Mouse (Mus musculus): Measurements from ENCODE around the gene Iqcf1. TPM values are rescaled to one million over a fixed set of nuclear protein-coding genes. Genes with fewer than 3 reads are reported as not detected.
A peak's percentile ranks its signal among the peaks of the same experiment; 100 is the strongest.

The Iqcf1 gene
- polyA plus RNA-seq, 1 experiment from 2014 or later: not detected

- ATAC-seq (ENCODE audit: low FRiP score, low TSS enrichment) (no peak), DNase-seq (no peak)
- peaks cover 36% of the 10 kb centered on the region for H3K4me1 ChIP-seq (ENCODE audit: control insufficient read depth, insufficient read depth, low read length)
- H3K27ac ChIP-seq (replicated peaks; ENCODE audit: low read depth, low read length): no peak overlapping the region
- H3K9me3 ChIP-seq (ENCODE audit: control insufficient read depth, low read length): no peaks in the 10 kb centered on the region
- no peak overlapping the region for H3K4me2 ChIP-seq (ENCODE audit: low read length)
- no peak overlapping the region for H3K4me3 ChIP-seq (replicated peaks; ENCODE audit: low read depth, low read length)
- no peak overlapping the region for H3K9ac ChIP-seq (replicated peaks; ENCODE audit: low read length)
- 90% methylated on average over 12 of the region's 12 CpGs for WGBS
- H3K27me3 ChIP-seq (ENCODE audit: control insufficient read depth, insufficient read depth, low read length): no peaks in the 10 kb centered on the region
- H3K36me3 ChIP-seq (ENCODE audit: control insufficient read depth, insufficient read depth, low read length): peaks cover 53% of the 10 kb centered on the region
These were observed 37.4 kb upstream of the Iqcf1 start for GRCm38 (mm10) chr9:106462430-106462800.

GRCm38 (mm10) chr9:106463122-106464063 lies 36.4 kb upstream of the Iqcf1 start:
- no peaks in the 10 kb centered on the region for H3K9me3 ChIP-seq (ENCODE audit: control insufficient read depth, low read length)
- DNase-seq (no peak), ATAC-seq (ENCODE audit: low FRiP score, low TSS enrichment) (no peak)
- peaks cover 52% of the 10 kb centered on the region for H3K36me3 ChIP-seq (ENCODE audit: control insufficient read depth, insufficient read depth, low read length)
- H3K4me3 ChIP-seq (replicated peaks; ENCODE audit: low read depth, low read length): no peak overlapping the region
- H3K4me2 ChIP-seq (ENCODE audit: low read length): no peak overlapping the region
- H3K27ac ChIP-seq (replicated peaks; ENCODE audit: low read depth, low read length): no peak overlapping the region; the same call in 1 of the 2 replicates
- no peak overlapping the region for H3K9ac ChIP-seq (replicated peaks; ENCODE audit: low read length)
- H3K27me3 ChIP-seq (ENCODE audit: control insufficient read depth, insufficient read depth, low read length): no peaks in the 10 kb centered on the region
- 81% methylated on average over 21 of the region's 21 CpGs for WGBS
- peaks cover 26% of the 10 kb centered on the region for H3K4me1 ChIP-seq (ENCODE audit: control insufficient read depth, insufficient read depth, low read length)

DNA sequence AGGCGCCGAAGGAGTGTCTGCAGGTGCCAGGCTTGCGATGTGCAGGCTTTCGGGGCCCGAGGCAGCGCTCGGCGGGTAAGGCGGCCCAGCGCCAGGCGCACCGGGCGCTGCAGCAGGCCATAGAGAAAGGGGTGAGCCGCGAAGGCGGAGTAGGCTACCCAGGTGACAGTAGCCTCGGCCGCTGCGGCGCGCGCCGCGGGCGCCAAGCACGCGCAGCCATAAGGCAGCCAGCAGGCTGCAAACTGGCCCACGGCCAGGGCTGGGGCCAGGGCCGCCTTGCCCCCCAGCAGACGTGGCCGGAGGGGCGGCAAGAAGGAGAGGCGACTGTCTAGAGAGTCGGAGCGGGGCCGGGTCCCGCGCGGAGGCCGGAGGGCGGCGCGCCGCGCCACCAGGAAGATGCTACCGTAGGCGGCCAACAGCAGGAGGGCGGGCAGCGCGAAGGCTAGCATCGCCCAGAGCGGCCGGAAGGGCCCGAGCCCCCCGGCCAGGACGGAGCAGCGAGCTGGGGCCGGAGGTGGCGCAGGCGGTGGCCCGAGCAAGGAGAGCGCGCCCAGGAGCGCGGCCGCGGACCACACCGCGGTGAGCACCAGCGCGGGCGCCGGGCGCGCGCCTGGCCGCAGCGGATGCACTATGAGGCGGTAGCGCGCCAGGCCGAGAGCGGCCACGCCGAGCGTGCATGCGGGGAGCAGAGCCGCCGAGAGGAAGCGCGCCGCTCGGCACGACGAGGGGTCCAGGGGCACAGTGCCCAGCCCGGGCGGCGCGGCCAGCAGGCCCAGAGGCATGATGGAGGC lies 34.8 kb upstream of the Iqcf1 start:
- 2% methylated on average over 96 of the region's 99 CpGs for WGBS
- H3K4me1 ChIP-seq (ENCODE audit: control insufficient read depth, insufficient read depth, low read length): peaks cover 22% of the 10 kb centered on the region
- peak overlapping the region; percentile 85 for H3K27ac ChIP-seq (replicated peaks; ENCODE audit: low read depth, low read length)
- no peaks in the 10 kb centered on the region for H3K27me3 ChIP-seq (ENCODE audit: control insufficient read depth, insufficient read depth, low read length)
- peak overlapping the region; percentile 42 for H3K4me3 ChIP-seq (replicated peaks; ENCODE audit: low read depth, low read length)
- ATAC-seq (ENCODE audit: low FRiP score, low TSS enrichment): peak; percentile 74
- H3K36me3 ChIP-seq (ENCODE audit: control insufficient read depth, insufficient read depth, low read length): peaks cover 44% of the 10 kb centered on the region
- H3K9me3 ChIP-seq (ENCODE audit: control insufficient read depth, low read length): no peaks in the 10 kb centered on the region
- H3K9ac ChIP-seq (replicated peaks; ENCODE audit: low read length): peak overlapping the region; percentile 85
- DNase-seq: peak; percentile 93
- peak overlapping the region; percentile 92 for H3K4me2 ChIP-seq (ENCODE audit: low read length)

DNA sequence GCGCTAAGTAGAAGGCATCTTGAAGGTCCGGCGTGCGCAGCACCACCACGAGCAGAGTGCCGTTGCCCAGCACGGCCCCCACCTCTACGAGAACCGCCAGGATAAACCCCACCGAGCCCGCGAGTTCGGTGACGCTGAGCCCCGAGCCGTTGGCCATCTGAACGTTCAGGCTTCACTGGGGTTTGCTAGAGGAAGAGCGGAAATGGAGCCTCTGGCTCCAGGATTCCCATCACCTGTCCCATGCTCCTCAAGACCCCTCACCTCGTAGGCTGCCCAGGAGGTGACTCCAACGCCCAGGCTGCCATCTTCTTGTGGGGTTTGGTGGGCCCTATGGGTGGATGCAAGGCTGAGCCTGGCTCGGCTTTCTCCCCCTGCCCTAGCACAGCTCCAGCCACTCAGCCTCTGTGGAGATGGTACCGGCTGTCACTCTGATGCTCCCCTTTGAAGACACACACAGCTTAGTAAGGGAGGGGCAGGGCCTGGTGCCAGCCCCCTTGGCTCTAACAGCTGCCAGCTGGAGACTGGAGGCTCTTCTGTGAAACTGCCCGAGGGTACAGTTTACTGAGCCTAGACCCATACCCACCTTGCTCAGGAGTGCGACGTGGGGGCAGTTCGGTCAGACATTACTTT lies 34.1 kb upstream of the Iqcf1 start, which contains the start of gene Gpr62:
Gpr62 (minus strand) TSS at position 368 of the 630 bp plus-strand sequence.
- H3K36me3 ChIP-seq (ENCODE audit: control insufficient read depth, insufficient read depth, low read length): peaks cover 37% of the 10 kb centered on the region
- 26% methylated on average over 26 of the region's 26 CpGs for WGBS
- H3K9ac ChIP-seq (replicated peaks; ENCODE audit: low read length): peak within 1 kb of the TSS; percentile 85
- H3K27me3 ChIP-seq (ENCODE audit: control insufficient read depth, insufficient read depth, low read length): no peaks in the 10 kb centered on the region
- DNase-seq (peak; percentile 62), ATAC-seq (ENCODE audit: low FRiP score, low TSS enrichment) (peak; percentile 49; the same call in 1 of the 2 replicates)
- H3K9me3 ChIP-seq (ENCODE audit: control insufficient read depth, low read length): no peaks in the 10 kb centered on the region
- H3K4me1 ChIP-seq (ENCODE audit: control insufficient read depth, insufficient read depth, low read length): peaks cover 20% of the 10 kb centered on the region
- H3K4me3 ChIP-seq (replicated peaks; ENCODE audit: low read depth, low read length): peak within 1 kb of the TSS; percentile 42
- peak within 1 kb of the TSS; percentile 92 for H3K4me2 ChIP-seq (ENCODE audit: low read length)
- H3K27ac ChIP-seq (replicated peaks; ENCODE audit: low read depth, low read length): peak within 1 kb of the TSS; percentile 85

DNA sequence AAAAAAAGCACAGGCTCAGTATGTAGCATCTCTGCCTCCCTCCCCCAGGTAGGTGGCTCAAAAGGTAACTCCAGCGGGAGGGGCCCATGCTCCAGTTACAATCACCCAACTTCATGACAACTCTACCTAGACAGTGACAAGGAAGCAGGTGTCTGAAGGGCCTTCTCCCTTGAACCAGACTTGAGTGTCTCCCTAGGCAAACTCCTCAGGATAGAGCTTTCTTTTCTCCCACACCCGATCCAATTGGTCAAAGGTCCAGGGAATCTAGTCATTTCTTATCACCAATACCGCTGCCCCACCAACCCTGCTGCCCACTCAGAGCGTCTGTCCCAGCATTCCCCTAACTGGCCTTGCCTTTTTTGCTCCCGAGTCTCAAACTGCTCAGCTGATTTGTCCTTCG lies 33.0 kb upstream of the Iqcf1 start:
- DNase-seq (no peak), ATAC-seq (ENCODE audit: low FRiP score, low TSS enrichment) (no peak)
- 93% methylated on average over 6 of the region's 6 CpGs for WGBS
- Histone ChIP-seq H3K4me3 (replicated peaks; ENCODE audit: low read depth, low read length) (no peak overlapping the region), H3K27me3 (ENCODE audit: control insufficient read depth, insufficient read depth, low read length) (no peaks in the 10 kb centered on the region), H3K4me1 (ENCODE audit: control insufficient read depth, insufficient read depth, low read length) (peaks cover 20% of the 10 kb centered on the region), H3K9ac (replicated peaks; ENCODE audit: low read length) (no peak overlapping the region), H3K27ac (replicated peaks; ENCODE audit: low read depth, low read length) (no peak overlapping the region), H3K4me2 (ENCODE audit: low read length) (no peak overlapping the region), H3K36me3 (ENCODE audit: control insufficient read depth, insufficient read depth, low read length) (peaks cover 28% of the 10 kb centered on the region), H3K9me3 (ENCODE audit: control insufficient read depth, low read length) (no peaks in the 10 kb centered on the region)

- no peaks in the 10 kb centered on the region for H3K27me3 ChIP-seq (ENCODE audit: control insufficient read depth, insufficient read depth, low read length)
- H3K27ac ChIP-seq (replicated peaks; ENCODE audit: low read depth, low read length): no peak overlapping the region
- ATAC-seq (ENCODE audit: low FRiP score, low TSS enrichment): no peak
- WGBS: 90% methylated on average over 7 of the region's 7 CpGs
- no peaks in the 10 kb centered on the region for H3K9me3 ChIP-seq (ENCODE audit: control insufficient read depth, low read length)
- H3K4me1 ChIP-seq (ENCODE audit: control insufficient read depth, insufficient read depth, low read length): peaks cover 20% of the 10 kb centered on the region
- no peak overlapping the region for H3K4me2 ChIP-seq (ENCODE audit: low read length)
- no peak overlapping the region for H3K4me3 ChIP-seq (replicated peaks; ENCODE audit: low read depth, low read length)
- H3K9ac ChIP-seq (replicated peaks; ENCODE audit: low read length): no peak overlapping the region
- peaks cover 18% of the 10 kb centered on the region for H3K36me3 ChIP-seq (ENCODE audit: control insufficient read depth, insufficient read depth, low read length)
- DNase-seq: no peak
These were observed 32.0 kb upstream of the Iqcf1 start for GRCm38 (mm10) chr9:106467746-106468145.

GRCm38 (mm10) chr9:106469317-106469716 lies 30.4 kb upstream of the Iqcf1 start:
- no peak overlapping the region for H3K4me2 ChIP-seq (ENCODE audit: low read length)
- WGBS: 83% methylated on average over 6 of the region's 6 CpGs
- H3K36me3 ChIP-seq (ENCODE audit: control insufficient read depth, insufficient read depth, low read length): peaks cover 3% of the 10 kb centered on the region
- H3K9ac ChIP-seq (replicated peaks; ENCODE audit: low read length): no peak overlapping the region
- H3K27ac ChIP-seq (replicated peaks; ENCODE audit: low read depth, low read length): no peak overlapping the region
- no peak for ATAC-seq (ENCODE audit: low FRiP score, low TSS enrichment)
- H3K4me3 ChIP-seq (replicated peaks; ENCODE audit: low read depth, low read length): no peak overlapping the region
- H3K27me3 ChIP-seq (ENCODE audit: control insufficient read depth, insufficient read depth, low read length): no peaks in the 10 kb centered on the region
- DNase-seq: no peak
- no peaks in the 10 kb centered on the region for H3K9me3 ChIP-seq (ENCODE audit: control insufficient read depth, low read length)
- peaks cover 22% of the 10 kb centered on the region for H3K4me1 ChIP-seq (ENCODE audit: control insufficient read depth, insufficient read depth, low read length)

- H3K4me1 ChIP-seq (ENCODE audit: control insufficient read depth, insufficient read depth, low read length): peaks cover 18% of the 10 kb centered on the region
- no peak overlapping the region for H3K4me3 ChIP-seq (replicated peaks; ENCODE audit: low read depth, low read length)
- no peak overlapping the region for H3K9ac ChIP-seq (replicated peaks; ENCODE audit: low read length)
- no peaks in the 10 kb centered on the region for H3K9me3 ChIP-seq (ENCODE audit: control insufficient read depth, low read length)
- no peaks in the 10 kb centered on the region for H3K27me3 ChIP-seq (ENCODE audit: control insufficient read depth, insufficient read depth, low read length)
- DNase-seq: no peak
- H3K36me3 ChIP-seq (ENCODE audit: control insufficient read depth, insufficient read depth, low read length): no peaks in the 10 kb centered on the region
- ATAC-seq (ENCODE audit: low FRiP score, low TSS enrichment): no peak
- WGBS: 77% methylated on average over 9 of the region's 9 CpGs
- H3K27ac ChIP-seq (replicated peaks; ENCODE audit: low read depth, low read length): no peak overlapping the region
- no peak overlapping the region for H3K4me2 ChIP-seq (ENCODE audit: low read length)
These were observed 30.0 kb upstream of the Iqcf1 start for GRCm38 (mm10) chr9:106469776-106470175.
